Mouse (Mus musculus): ENCODE data around the gene Asic3. TPM values are rescaled to one million over a fixed set of nuclear protein-coding genes. Genes with fewer than 3 reads are reported as not detected.

Asic3 gene
- polyA plus RNA-seq, 1 experiment, result 0.14 TPM

DNA sequence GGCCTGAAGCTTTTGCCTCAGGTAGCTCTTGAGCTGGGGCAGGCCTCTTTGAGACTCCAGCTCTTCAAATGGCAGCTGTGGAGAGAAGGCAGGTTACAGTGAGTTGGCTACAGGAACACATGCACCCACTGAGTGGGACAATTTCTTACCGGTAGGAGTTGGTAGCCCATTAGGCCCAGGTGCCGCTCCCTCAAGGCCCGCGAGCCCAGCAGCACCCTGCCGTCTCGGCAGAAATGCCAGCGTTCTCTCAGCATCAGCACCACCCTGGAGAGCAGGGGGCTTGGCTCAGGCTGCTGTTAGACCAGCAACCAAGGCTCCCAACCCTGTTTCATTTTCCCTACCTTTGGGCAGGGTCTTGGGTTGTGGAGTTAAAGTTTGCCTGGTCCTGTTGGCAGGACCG is 28.0 kb downstream of the Asic3 start:
- TF ChIP-seq POLR2A (IDR thresholded peaks at IDR 0.05; ENCODE audit: low read depth, low read length), result no peak
- no peak for TF ChIP-seq CTCF (IDR thresholded peaks at IDR 0.05; ENCODE audit: extremely low read depth, insufficient read depth, insufficient read length, insufficient replicate concordance)
- Histone ChIP-seq H3K27me3 (ENCODE audit: control insufficient read depth, insufficient read depth, low read length) (no peaks in the 10 kb centered on the region), H3K4me3 (ENCODE audit: extremely low read depth, insufficient read depth, insufficient read length) (no peak overlapping the region), H3K36me3 (ENCODE audit: control insufficient read depth, insufficient read depth, low read length) (peaks cover 25% of the 10 kb centered on the region), H3K27ac (ENCODE audit: insufficient read depth, low read length) (no peak overlapping the region), H3K4me1 (ENCODE audit: control insufficient read depth, insufficient read depth, insufficient read length) (peaks cover 13% of the 10 kb centered on the region; the same call in 1 of the 2 replicates)
- WGBS, result 94% methylated on average over 8 of the region's 8 CpGs
- no peak for DNase-seq (ENCODE audit: low read depth in 1 of 2, low spot score in 2 of 2)

DNA sequence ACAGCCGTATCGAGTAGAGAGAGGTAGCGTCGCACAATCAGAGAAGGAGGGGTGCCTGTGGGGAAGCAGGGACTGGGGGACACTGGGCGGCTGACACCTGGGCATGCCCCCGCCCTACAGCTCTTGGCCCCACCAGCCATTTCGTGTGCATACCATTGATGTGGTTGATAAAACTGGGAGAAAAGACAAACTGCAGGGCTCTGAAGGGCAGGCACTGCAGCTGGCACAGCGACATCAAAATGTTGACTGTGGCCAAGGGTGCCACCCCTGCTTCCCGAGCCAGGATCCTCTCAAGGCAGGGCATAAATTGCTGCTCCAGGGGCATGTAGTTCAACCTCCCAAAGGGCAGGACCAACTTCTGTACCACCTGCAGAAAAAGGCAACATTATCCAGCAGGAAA is 28.8 kb downstream of the Asic3 start:
- peaks cover 16% of the 10 kb centered on the region for H3K4me1 ChIP-seq (ENCODE audit: control insufficient read depth, insufficient read depth, insufficient read length)
- no peak overlapping the region for H3K4me3 ChIP-seq (ENCODE audit: extremely low read depth, insufficient read depth, insufficient read length)
- H3K36me3 ChIP-seq (ENCODE audit: control insufficient read depth, insufficient read depth, low read length), result peaks cover 20% of the 10 kb centered on the region
- WGBS, result 77% methylated on average over 9 of the region's 9 CpGs
- no peaks in the 10 kb centered on the region for H3K27me3 ChIP-seq (ENCODE audit: control insufficient read depth, insufficient read depth, low read length)
- H3K27ac ChIP-seq (ENCODE audit: insufficient read depth, low read length), result no peak overlapping the region
- no peak for DNase-seq (ENCODE audit: low read depth in 1 of 2, low spot score in 2 of 2)
- TF ChIP-seq POLR2A (IDR thresholded peaks at IDR 0.05; ENCODE audit: low read depth, low read length) (no peak), CTCF (IDR thresholded peaks at IDR 0.05; ENCODE audit: extremely low read depth, insufficient read depth, insufficient read length, insufficient replicate concordance) (no peak)

DNA sequence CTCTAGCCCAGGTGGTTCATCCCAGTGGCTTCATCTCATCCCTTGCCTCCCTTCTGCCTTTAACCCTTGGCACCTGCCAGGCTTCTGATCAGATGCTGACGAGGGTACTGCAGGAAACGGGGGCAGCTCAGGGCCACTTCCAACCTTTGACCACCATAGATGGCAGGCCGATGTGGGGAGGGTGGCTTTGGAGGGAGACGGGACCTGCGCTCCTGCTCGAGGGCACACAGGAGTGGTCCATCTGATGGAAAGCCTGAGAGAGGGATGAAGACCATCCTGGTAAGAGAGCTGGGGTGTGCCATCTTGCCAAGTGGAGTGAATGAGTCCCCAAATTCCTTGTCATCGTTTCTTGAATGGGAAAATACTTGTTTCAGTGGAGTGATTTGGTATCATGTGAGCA is 30.0 kb downstream of the Asic3 start:
- TF ChIP-seq CTCF (IDR thresholded peaks at IDR 0.05; ENCODE audit: extremely low read depth, insufficient read depth, insufficient read length, insufficient replicate concordance) (no peak), POLR2A (IDR thresholded peaks at IDR 0.05; ENCODE audit: low read depth, low read length) (no peak)
- Histone ChIP-seq H3K27me3 (ENCODE audit: control insufficient read depth, insufficient read depth, low read length) (no peaks in the 10 kb centered on the region), H3K4me3 (ENCODE audit: extremely low read depth, insufficient read depth, insufficient read length) (no peak overlapping the region), H3K4me1 (ENCODE audit: control insufficient read depth, insufficient read depth, insufficient read length) (peaks cover 19% of the 10 kb centered on the region), H3K27ac (ENCODE audit: insufficient read depth, low read length) (no peak overlapping the region), H3K36me3 (ENCODE audit: control insufficient read depth, insufficient read depth, low read length) (peaks cover 20% of the 10 kb centered on the region)
- 89% methylated on average over 7 of the region's 7 CpGs for WGBS
- no peak for DNase-seq (ENCODE audit: low read depth in 1 of 2, low spot score in 2 of 2)

DNA sequence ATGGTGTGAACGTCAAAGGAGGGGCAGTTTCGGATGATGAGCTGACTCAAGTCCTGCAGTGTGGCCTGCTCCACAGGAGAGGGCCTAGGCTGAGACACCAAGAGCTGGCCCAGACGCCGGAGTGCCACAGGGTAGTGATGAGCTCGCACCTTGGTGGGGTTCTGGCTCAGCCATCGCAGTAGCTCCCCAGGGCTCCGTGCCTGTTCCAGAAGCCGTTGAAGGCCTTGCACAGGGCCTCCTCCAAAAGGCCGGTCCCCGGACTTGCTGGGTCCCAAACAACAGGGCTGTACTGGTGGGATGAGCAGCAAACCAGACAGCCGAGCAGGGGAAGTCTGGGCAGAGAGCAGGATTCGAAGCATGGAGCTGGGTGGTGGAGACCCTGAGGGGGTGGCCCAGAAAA is 30.7 kb downstream of the Asic3 start:
- H3K36me3 ChIP-seq (ENCODE audit: control insufficient read depth, insufficient read depth, low read length), result peaks cover 19% of the 10 kb centered on the region
- peaks cover 19% of the 10 kb centered on the region for H3K4me1 ChIP-seq (ENCODE audit: control insufficient read depth, insufficient read depth, insufficient read length)
- no peak overlapping the region for H3K27ac ChIP-seq (ENCODE audit: insufficient read depth, low read length)
- no peak for TF ChIP-seq POLR2A (IDR thresholded peaks at IDR 0.05; ENCODE audit: low read depth, low read length)
- no peak for TF ChIP-seq CTCF (IDR thresholded peaks at IDR 0.05; ENCODE audit: extremely low read depth, insufficient read depth, insufficient read length, insufficient replicate concordance)
- H3K4me3 ChIP-seq (ENCODE audit: extremely low read depth, insufficient read depth, insufficient read length), result no peak overlapping the region
- H3K27me3 ChIP-seq (ENCODE audit: control insufficient read depth, insufficient read depth, low read length), result no peaks in the 10 kb centered on the region
- DNase-seq (ENCODE audit: low read depth in 1 of 2, low spot score in 2 of 2), result no peak
- 90% methylated on average over 12 of the region's 12 CpGs for WGBS

DNA sequence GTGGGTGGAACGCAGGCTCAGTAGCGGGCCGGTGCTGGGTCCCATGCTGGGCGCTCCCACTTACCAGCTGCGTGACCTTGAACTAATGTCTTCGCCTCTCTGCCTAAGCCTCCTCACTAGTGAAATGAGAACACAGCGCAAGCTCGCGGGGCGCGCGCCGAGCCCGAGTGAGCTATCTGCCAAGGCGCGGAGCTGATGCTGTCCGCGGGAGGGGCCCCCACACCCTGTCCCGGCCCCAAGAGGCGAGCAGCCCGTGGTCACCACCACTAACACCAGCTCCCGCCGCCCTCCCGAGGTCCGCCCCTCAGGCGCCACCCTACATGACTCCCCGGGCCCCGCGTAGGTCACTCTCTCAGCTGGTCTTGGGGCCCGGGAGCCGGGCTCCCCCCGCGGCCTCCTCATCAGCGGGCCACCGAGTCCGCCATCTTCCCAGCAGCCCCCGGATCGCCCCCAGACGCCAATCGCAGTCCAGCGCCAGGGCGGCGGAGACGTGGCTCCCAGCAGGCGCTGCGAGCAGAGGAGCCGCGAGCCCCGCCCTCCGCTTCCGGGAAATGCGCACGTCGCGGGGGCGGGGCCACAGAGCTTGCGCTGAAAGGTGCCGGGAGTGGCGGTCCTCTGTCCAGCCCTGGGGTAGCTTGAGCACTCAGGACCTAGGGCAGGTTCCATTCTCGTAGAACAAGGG is 31.7 kb downstream of the Asic3 start, which contains the start of gene Fastk:
Gene Fastk, minus strand, starts transcription at position 542 of the 682 bp plus-strand sequence.
- peak within 1 kb of the TSS; percentile 75 for H3K27ac ChIP-seq (ENCODE audit: insufficient read depth, low read length)
- H3K27me3 ChIP-seq (ENCODE audit: control insufficient read depth, insufficient read depth, low read length), result no peaks in the 10 kb centered on the region
- TF ChIP-seq POLR2A (IDR thresholded peaks at IDR 0.05; ENCODE audit: low read depth, low read length) (peak; percentile 62), CTCF (IDR thresholded peaks at IDR 0.05; ENCODE audit: extremely low read depth, insufficient read depth, insufficient read length, insufficient replicate concordance) (no peak)
- H3K4me3 ChIP-seq (ENCODE audit: extremely low read depth, insufficient read depth, insufficient read length), result peak within 1 kb of the TSS; percentile 90
- peaks cover 19% of the 10 kb centered on the region for H3K4me1 ChIP-seq (ENCODE audit: control insufficient read depth, insufficient read depth, insufficient read length)
- under 1% methylated on average over 60 of the region's 60 CpGs for WGBS
- DNase-seq (ENCODE audit: low read depth in 1 of 2, low spot score in 2 of 2), result peak; percentile 70 to 92
- peaks cover 15% of the 10 kb centered on the region for H3K36me3 ChIP-seq (ENCODE audit: control insufficient read depth, insufficient read depth, low read length)

DNA sequence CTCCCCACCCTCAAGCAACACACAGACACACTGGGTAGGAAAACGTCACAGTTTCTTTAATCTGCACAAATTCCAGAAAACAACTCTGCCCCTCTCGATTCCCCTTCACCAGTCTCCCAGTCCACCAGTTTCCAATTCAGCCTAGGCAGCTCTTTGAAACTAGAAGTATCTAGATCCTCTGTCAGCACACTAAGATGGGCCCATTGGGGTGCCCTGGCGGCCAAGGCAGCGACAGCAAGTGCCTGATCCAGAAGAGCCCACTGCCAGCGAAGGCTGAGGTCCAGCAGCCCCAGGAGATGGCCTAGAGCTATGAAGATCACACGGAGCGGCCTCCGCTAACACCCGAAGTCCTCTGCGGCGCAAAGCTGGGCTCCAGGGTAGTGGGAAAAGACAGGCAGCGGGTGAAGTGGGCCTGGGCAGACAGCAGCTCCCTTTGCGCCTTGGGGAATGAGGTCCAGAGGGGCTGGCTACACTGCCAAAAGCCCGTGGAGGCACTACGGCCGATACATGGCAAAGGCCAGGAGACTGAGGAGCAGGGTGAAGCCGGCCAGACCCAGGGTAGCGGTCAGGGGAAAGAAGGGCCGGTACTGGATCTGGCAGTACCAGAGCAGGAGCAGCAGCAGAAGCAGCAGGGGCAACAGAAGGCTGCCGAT is 32.4 kb downstream of the Asic3 start:
- H3K4me1 ChIP-seq (ENCODE audit: control insufficient read depth, insufficient read depth, insufficient read length), result peaks cover 19% of the 10 kb centered on the region
- no peak for TF ChIP-seq POLR2A (IDR thresholded peaks at IDR 0.05; ENCODE audit: low read depth, low read length)
- no peak for TF ChIP-seq CTCF (IDR thresholded peaks at IDR 0.05; ENCODE audit: extremely low read depth, insufficient read depth, insufficient read length, insufficient replicate concordance)
- H3K4me3 ChIP-seq (ENCODE audit: extremely low read depth, insufficient read depth, insufficient read length), result peak overlapping the region; percentile 49
- 73% methylated on average over 20 of the region's 20 CpGs for WGBS
- peaks cover 13% of the 10 kb centered on the region for H3K36me3 ChIP-seq (ENCODE audit: control insufficient read depth, insufficient read depth, low read length)
- no peaks in the 10 kb centered on the region for H3K27me3 ChIP-seq (ENCODE audit: control insufficient read depth, insufficient read depth, low read length)
- peak overlapping the region; percentile 63 for H3K27ac ChIP-seq (ENCODE audit: insufficient read depth, low read length)
- peak in 1 of 2 experiments; percentile 18 for DNase-seq (ENCODE audit: low read depth in 1 of 2, low spot score in 2 of 2)

DNA sequence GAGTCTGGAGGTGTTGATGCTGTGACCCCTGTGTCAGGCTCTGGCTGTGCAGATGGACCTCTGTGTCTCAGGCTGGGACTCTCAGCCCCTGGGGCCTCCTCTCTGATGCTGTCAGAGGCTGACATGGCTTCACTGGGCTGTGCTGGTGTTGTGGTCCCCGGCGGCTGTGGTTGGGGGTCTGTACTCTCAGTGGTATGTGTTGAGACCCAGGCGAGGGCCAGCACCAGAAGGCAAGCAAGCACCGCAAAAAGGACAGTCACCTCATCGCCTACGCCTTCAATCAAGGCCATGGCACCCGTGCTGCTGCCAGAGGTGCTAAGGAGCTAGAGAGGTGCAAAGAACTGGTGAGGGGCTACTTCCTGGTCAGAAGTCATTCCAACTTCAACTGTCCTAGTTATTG is 33.4 kb downstream of the Asic3 start:
- Histone ChIP-seq H3K36me3 (ENCODE audit: control insufficient read depth, insufficient read depth, low read length) (peaks cover 7% of the 10 kb centered on the region), H3K27me3 (ENCODE audit: control insufficient read depth, insufficient read depth, low read length) (no peaks in the 10 kb centered on the region), H3K4me1 (ENCODE audit: control insufficient read depth, insufficient read depth, insufficient read length) (peaks cover 19% of the 10 kb centered on the region), H3K27ac (ENCODE audit: insufficient read depth, low read length) (no peak overlapping the region), H3K4me3 (ENCODE audit: extremely low read depth, insufficient read depth, insufficient read length) (no peak overlapping the region)
- 96% methylated on average over 7 of the region's 7 CpGs for WGBS
- TF ChIP-seq CTCF (IDR thresholded peaks at IDR 0.05; ENCODE audit: extremely low read depth, insufficient read depth, insufficient read length, insufficient replicate concordance) (no peak), POLR2A (IDR thresholded peaks at IDR 0.05; ENCODE audit: low read depth, low read length) (no peak)
- no peak for DNase-seq (ENCODE audit: low read depth in 1 of 2, low spot score in 2 of 2)

Data from spleen, adult 2 months (tissue).